Mouse (Mus musculus): Measurements from ENCODE around the gene Tpgs1. TPM values are rescaled to one million over a fixed set of nuclear protein-coding genes. Genes with fewer than 3 reads are reported as not detected.

The Tpgs1 gene
- total RNA-seq (2021): 10 to 100 TPM; 26.2 to 27.0 TPM
- long read RNA-seq, experiment 1, transcript Tpgs1-201 (2 exons, 1,143 nt): major isoform, 81 of 84 reads
- long read RNA-seq, experiment 1, partial matches to known transcripts: 0 of 84 reads
- long read RNA-seq, experiment 1, other reads (novel, unspliced or antisense): 3 of 84 reads
- long read RNA-seq, experiment 2, transcript Tpgs1-201 (2 exons, 1,143 nt): major isoform, 49 of 49 reads
- long read RNA-seq, experiment 2, partial matches to known transcripts: 0 of 49 reads
- long read RNA-seq, experiment 2, other reads (novel, unspliced or antisense): 0 of 49 reads

DNA sequence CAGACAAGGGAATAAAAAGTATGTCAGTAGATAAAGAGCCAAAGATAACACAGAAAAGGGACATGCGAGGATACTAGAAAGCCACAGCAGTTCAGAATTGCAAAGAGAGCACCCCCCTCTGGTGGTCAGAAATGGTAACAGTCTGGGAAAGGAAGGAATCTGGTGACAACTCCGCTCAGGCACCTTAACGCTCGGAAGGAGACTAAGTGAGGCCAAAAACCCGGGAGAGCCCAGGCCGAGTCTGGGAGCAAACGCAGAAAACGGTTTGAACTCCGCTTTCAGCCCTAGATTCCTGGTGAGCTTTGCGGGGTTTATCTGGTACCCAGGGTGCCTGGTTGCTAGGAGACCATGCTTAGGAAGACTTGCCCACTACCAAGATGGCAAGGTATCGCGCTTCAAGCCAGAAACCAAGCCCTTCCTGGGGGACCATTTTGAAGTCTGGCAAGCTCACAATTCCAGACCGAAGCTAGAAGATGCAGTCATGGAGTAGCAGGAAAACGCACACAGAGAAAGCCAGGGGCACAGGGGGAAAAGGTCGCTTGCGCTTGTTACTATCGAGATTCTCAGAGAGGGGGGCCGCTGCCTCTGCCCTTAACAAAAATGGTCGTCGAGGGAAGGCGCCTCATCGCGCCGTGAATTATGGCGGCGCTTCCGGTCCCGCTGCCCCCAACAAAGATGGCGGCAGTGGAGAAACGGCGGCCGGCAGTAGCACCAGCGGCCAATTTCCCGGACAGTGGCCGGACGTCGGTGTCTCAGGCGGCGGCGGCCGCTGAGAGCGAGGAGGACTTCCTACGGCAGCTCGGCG lies at the start of gene Tpgs1:
Tpgs1 (plus strand) TSS at position 599 of the 805 bp plus-strand sequence.
- DNase-seq: peak; percentile 91

DNA sequence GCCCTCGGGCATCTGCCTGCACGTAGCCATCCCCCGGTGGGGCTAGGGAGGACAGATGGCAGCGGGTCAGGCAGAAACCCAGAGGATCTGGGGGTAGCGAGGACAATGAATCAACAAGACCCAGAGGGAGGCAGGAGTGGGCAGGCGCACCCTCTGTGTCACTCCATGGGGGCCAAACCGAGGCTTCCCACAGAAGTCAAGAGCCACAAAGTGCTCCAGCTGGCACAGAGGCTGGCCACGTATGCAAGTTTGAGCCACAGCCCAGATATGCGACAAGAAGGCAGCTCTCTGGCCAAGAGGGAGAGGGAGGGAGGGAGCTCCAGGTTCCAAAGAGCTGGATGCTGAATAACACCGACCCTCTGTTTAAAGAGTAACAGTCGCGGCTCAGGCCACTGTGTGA lies 45.2 kb upstream of the Tpgs1 start:
- DNase-seq: no peak

DNA sequence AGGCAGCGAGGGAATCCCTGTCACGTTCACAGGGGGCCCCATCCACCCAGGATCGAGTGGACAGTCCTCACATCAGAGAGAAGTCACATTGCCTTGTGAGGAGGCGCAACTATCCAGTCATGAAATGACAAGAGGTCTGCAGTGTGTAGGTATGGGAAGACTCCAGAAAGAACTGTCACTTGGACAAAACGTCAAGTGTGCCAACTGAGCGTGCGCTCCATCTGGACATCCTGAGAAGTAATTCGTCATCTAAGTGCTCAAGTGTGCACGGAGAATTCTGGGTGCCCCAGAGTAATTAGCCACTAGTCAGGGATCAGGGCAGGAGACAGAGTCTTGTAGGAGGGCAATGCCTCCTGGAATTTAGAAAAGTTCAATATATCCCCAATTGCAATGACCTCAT lies 43.8 kb upstream of the Tpgs1 start:
- no peak for DNase-seq

DNA sequence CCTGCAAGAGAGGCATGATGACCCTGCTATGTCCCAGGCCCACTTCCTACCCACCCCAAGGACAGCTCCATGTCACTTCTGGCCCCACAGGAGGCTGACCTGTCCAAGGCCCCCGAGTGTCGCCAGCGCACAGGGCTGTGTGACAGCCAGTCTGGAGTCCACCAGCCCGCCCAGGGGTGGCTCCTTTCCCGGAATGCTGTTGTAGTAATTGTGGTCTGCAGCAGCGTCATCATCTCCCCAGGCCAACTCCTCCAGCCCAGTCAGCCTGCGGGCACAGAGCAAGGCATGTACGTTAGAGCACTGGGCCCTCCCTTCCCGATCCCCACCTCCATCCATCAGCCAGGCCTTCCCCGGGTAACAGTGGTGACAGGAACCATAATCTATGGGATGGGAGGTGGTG lies 43.0 kb upstream of the Tpgs1 start:
- peak; percentile 23 for DNase-seq

DNA sequence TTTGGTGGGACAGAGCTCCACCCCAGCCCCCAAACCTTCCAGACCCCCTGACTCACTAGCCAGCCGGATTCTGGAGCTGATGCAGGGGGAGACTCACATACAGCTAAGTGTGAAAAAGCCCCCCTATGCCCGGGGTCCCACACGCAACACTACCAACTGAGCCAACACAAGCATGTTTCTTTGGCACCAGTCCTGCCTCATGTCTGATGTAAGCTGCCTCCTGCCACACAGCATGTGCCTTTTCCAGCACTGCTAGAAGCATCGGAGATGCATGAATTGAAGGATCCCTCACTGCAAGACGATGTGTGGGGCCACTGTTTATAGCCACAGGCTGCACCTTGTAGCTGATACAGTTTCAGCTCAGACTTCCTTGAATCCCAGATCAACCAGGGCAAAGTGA lies 40.8 kb upstream of the Tpgs1 start:
- no peak for DNase-seq

DNA sequence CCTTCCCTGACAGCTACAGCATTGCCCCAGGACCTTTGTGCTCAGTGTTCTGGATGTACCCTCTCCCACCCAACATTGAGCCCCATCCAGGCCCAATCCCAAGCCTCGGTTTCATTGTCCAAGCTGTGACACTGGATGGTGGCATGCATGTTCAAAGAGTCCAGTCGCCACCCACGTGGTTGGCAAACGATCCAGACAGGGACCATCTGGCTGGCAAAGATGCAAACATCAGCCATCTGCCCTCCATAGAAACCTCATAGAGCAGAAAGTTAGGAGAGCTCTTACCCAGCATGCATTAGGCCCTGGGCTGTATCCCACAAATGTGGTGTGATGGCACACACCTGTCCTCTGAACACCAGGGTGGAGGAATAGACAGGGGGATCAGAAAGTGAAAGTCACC lies 37.7 kb upstream of the Tpgs1 start:
- no peak for DNase-seq

DNA sequence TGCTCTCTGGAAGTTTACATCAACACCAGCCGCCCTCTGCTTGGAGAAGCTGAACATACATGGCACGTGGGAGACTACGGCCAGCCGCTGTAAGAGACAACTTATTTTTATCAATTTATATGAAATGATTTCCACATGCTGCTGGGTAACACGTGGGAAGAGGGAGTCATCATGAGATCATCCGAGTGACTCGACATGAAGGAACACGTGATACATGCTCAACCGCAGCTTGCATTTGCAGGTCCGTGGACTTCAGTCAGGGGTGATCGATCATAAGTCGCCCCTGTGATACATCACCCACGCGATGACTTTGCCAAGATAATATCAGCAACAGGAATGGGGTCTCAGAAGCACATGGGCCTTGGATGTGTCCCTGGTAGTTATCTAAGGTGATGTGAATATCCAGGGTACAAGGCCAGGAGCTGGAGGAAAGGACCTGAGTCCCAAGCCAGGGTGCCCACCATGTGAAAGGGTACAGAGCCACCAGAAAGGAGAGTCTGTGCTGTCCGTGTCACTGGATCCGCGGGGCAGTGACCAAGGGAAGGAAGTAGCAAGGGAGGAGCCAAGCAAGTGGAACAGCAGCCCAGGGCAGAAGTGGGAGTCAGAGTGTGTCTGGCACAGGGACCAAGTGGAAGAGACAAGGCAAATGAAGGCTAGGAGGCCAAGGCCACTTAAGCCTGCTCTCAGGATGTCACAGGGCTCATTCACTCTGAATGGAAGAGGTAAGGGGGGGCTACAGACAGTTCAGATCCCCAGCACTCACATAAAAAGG lies 36.0 kb upstream of the Tpgs1 start:
- DNase-seq: peak; percentile 22

DNA sequence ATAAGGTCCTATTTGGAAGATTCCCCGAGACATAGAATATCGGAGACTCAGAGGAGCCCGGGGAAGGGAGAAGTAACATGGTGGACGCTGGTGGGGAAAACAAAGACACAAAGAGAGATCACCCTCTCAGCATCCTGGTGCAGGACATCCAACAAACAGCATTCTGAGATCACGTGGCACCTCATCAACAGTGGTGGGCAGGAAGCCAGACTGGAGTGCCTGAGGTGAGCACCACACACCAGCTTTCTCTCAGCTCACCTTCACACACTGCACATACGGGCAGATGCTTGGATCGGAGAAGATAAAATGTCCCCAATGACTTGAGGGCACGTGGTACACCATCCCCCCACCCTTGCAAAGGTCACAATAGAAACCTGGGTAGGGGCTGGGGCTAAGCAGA lies 32.9 kb upstream of the Tpgs1 start:
- no peak for DNase-seq

DNA sequence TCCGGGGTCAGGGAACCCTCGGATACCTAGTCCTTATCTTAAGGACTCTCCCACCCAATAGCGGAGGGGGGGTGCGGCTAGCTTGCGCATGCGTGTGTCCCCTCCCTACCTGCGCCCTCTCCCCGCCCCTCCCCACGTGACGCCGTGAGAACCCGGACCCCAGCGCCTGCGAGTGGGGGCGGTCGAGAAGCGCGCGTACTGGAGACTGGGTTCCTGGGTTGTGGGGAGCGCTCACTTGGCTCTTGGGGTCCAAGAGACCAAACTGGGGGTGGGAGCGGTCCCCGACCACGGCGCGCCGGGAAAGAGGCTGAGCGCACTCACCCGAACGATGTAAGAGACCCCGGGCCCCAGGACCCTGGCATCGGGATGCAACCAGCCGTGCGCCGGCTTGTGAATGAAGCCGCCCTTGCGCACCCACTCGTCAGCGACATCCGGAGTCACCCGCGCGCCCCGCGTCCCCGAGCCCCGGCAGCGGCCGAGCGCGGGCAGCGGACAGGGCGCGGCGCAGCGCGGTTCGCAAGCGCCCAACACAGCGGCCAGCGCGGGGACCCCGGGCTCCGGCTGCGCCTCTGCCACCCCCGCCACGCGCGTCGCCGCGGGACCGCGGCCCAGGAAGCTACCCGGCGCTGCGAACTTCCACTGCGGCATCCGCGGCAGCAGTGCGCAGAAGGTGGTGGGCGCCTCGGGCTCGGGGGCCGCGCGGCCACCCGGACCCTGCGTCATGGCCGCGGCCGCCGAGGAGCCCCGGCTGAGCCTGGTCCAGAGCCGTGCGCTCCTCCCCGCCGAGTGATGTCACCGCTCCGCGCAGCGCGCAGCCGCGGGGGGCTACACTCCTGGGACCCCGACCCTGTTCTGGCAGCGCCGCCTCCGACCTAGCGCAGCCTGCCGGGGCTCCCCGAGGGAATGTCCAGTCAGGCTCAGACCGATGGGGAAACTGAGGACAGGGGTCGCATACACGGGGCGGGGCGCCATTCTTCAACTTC lies 31.8 kb upstream of the Tpgs1 start, which contains the start of gene Shc2:
Shc2 (minus strand) TSS at position 791 of the 983 bp plus-strand sequence.
- DNase-seq: peak; percentile 47

DNA sequence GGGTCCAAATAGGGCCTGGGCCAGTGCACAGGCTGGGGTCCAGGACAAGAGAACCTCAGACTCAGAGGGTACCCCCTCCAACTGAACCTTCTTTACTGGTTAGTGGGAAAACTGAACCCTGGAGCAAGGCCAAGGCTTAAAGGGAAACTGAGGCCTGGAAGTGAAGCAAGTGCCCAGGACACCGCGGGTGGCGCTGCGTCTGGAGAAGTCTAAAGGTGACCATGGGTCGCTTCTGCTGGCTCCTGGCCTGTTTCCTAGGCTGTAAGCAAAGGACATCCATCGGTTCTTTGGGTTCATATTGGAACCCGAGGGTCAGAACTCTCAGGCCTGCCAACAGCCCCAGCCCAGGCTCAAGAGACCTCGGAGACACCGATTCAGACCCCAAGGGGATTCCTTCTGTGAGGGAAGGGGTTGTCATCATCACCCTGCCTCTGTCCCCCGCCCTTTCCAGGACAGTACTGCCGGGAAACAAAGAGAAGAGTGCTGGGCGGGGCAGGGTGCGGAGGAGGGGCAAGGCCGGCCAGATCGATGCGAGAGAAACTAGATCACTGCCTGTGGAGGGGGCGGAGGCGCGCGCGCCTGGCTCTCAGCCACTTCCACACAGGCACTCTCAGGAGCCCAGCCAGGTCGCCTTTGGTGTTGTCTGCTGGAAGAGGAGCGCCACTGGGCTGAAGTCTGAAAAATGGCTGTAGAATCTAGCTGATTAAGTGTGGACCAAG lies 30.5 kb upstream of the Tpgs1 start:
- DNase-seq: peak; percentile 66

DNA sequence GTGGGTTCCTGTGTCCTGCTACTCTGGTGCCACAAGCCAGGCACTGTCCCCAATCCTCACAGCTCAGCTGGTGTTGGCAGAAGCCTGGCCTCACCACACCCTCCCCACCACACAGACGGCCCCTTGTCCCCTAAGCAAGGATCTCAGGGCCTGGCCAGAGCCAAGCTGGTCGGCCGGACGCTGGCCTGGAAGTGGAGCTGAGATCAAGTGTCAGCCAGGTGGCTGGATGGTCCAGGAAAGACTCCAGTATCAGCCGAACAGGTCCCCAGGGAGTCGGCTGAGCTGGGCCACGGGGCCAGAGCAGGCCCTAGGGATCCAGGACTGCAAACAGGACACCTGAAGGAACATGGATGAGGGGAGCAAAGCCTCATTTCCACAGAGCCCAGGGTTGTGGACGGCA lies 23.5 kb upstream of the Tpgs1 start, which contains the start of gene Odf3l2:
Odf3l2 (minus strand) TSS at position 28 of the 400 bp plus-strand sequence.
- no peak for DNase-seq

DNA sequence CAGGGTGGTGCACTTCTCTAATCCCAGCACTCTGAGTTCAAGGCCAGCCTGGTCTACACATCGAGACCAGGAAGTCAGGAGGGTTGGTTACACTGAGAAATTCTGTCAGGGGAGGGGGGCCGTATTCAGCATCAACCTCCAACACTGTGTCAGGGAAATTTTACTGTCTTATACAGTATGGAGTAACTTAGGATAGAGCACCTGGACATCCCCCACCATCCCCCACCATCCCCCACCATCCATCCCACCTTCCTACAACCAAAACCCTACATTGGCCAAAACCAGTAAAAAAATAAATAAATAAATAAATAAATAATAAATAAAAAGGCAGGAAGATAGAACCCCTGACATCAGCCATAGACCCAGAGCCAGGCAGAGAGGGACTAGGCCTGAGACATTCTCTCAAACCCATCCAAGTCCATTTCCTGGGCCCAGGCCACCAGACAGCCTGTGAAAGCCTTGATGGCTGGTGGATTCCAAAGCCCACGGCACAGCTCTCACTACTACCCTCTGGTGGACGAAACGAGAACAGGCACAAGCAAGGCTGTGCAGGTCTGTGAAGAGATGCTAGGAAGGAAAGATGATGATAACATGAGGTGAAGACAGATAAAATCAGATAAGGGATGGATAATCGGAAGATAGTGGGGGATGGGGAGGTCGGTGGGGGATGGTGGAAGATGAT lies 20.0 kb upstream of the Tpgs1 start:
- peak; percentile 85 for DNase-seq

DNA sequence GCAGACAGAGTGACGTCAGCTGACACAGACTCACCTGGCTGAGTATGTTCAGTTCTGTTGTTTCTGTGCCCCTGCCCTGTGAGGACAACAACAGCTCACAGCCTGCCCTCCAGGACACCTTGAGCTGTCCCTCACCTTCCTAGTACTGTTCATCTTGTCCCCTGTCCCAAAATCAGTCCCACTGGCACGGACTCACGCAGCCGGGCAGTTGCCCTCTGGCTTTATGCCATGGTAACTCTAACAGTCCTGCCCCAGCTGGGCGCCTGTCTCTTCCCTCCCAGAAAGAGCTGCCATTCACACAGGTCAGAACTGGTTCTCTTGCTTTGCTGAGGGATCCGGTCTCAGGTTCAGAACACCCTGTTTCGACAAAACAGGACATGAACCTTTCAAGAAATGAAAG lies 16.4 kb upstream of the Tpgs1 start:
- no peak for DNase-seq

DNA sequence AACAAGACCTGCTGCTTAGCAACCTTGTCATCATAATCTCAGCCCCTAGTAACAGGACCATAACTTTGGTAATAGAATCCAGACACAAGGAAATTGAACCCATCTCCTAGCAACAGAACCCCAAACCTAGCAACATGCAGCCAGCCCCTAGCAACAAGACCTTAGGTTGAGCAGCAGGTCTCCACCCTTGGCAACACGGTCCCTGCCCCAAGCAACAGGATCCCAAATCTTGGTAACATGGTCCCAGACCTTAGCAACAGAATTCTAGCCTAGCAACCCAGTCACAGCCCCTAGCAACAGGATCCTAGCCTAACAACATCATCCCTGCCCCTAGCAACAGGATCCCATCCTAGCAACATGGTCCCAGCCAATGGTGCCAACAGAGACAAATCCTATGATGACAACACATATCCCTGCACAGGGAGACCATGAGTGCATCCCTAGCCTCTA lies 14.2 kb upstream of the Tpgs1 start:
- DNase-seq: no peak

DNA sequence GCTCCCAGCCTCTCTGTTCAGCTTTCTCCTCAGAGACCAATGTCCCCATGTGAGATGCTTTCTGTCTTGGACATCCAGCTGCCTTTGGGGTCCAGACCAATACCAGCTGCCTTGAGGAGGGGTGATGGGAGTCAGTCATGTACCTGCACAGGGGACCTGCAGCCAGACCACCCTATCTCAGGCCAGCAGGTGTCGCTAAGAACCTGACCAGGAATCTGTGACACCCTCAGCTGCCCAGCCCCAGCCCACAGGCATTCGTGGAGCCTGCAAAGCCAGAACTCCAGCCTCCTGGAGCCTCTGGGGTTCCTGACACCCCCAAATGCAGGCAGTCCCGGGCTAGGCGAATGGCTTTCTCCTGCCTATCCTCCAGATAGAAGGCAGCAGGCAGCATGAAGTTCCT lies 10.3 kb upstream of the Tpgs1 start:
- DNase-seq: no peak

DNA sequence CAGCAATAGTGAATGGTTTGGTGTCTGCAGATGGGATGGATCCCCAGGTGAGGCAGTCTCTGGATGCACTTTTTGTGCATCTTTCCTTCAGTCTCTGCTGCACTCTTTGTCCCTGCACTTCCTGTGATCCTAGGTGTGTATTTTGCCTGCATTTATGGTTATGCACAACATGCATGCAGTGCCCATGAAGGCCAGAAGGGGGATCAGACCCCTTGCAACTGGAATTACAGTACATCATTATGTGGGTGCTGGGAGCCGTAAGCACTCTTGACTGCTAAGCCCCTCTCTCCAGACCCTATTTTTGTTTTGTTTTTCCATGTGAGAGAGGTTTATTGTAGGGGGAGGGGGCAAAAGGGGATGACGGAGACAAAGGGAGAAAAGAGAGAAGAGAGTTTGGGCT lies 8.9 kb upstream of the Tpgs1 start:
- DNase-seq: no peak

DNA sequence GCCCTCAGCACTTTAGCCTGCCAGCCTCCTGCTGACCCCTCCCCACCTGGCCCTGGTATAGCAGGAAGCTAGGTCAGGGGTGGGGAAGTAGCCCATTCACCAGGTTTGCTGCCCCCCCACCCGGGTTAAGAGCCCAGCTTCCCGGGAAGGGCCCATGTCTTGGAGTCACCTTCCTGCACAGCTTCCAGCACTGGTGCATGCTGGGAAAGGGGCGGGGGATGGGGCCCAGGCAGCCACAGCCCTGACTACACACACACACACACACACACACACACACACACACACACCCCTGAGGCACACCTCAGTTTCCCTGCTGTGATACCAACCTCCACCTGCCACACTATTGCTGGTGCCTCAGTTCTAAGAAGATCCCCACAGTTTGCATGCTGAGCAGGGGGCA lies 7.3 kb upstream of the Tpgs1 start:
- DNase-seq: no peak

DNA sequence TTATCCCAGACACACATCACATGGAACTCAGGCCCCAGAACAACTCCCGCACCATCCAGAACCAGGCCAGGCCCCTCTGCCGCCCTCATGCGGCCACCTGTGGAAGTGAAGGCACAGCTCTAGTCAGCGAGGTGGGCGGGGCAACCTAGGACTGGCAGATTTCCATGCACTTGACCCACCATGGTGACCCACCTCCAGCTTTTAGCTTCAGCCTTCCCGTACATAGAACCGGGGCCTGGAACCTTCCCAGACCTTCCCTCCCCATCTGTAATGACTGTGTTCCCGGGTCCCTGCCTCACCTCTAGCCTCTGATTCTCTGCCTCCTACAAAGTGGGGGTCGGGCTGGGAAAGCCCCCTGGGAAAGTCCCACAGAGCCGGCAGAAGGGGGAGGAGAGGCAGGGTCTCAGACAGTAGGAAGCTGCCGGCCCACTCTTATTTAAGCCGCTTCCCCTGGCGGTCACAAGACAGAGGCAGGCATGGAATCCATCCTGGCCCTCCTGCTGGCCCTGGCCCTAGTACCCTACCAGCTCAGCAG lies 5.0 kb upstream of the Tpgs1 start, which contains the start of gene Madcam1:
Madcam1 (plus strand) TSS at position 429 of the 535 bp plus-strand sequence.
- peak; percentile 82 for DNase-seq

DNA sequence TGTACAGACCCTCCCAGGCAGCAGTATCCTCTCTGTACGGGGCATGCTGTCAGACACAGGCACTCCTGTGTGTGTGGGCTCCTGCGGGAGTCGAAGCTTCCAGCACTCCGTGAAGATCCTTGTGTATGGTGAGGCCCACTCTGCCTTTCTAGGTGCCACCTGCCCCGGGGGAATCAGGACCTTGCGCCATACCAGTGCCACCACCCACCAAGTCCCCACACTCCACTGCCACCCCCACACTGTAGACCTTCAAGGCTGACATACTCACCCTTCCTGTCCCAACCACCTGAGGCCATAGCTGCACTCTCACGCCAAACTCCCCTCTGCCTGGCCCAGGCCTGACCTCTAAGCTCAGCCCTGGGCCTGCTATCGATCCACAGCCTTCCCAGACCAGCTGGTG lies 4.1 kb upstream of the Tpgs1 start:
- no peak for DNase-seq

DNA sequence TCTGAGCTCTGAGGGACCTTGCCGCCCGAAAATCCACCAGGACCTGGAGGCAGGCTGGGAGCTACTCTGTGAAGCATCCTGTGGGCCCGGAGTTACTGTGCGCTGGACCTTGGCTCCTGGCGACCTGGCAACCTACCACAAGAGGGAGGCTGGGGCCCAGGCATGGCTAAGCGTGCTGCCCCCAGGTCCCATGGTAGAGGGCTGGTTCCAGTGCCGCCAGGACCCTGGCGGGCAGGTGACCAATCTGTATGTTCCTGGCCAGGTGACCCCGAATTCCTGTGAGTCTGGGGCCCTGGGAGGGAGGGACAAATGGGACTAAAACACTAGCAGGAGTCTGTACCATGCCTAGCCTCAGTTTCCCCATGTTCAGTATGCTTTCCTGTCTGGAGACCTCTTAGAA lies 2.7 kb upstream of the Tpgs1 start:
- DNase-seq: no peak

Measured in adrenal gland, postnatal 10 days (tissue).